Mouse (Mus musculus): ENCODE results near the gene Gm37240.

DNA sequence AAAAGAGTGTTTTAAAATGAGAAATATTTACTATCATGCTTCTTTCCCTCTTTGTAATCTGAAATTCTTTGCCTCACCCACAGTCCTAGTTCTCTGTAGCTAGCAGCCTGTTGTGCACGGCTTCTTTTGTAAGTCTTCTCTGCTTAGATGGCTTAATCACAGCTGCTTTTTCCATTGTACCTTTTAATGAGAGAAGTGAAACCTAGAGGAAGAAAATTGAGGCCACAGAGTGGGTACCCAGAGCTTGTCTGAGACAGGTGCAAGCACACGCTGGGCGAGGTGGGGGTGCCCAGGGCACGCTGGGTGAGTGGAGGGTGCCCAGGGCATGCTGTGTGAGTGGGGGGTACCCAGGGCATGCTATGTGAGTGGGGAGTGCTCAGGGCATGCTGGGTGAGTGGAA lies 1099.4 kb downstream of the Gm37240 start:
- TF ChIP-seq CTCF (IDR thresholded peaks at IDR 0.05; ENCODE audit: control insufficient read depth, insufficient read depth, low read length): no peak
- TF ChIP-seq POLR2A (IDR thresholded peaks at IDR 0.05; ENCODE audit: borderline replicate concordance, control insufficient read depth, low read depth, low read length): no peak
